In genomic region chr4:41604476-41605396, GRCm38 (mm10) we compare ENCODE assay signal across 10 mouse cellular contexts. TPM values are rescaled to one million over a fixed set of nuclear protein-coding genes. Genes with fewer than 3 reads are reported as not detected.
DNase-seq lines count a peak whose midpoint lies in the region; ATAC-seq and TF ChIP-seq lines count a peak whose summit lies in the region.
"Had no signal": no experiment of that assay in that cellular context is flagged by ENCODE, and none has a peak within 500 bp of the region (broad histone marks: within the 10 kb centered on the region; RNA-seq: fewer than 3 reads in every experiment).

No protein-coding gene starts in this region.

- in situ Hi-C loops in CH12.LX (cut with MboI; ENCODE audit: low pct_ligation_motif_present, low pct_unique_long_range_greater_than_20kb, low sequenced_read_pairs) = loop anchor here (10.0 kb wide), 1 partner anchor 50 kb away; no protein-coding TSS in a partner anchor

- peak in 1 of 2 experiments; percentile 75; a peak in 2 of 4 replicates for TF ChIP-seq CTCF in CH12.LX (conservative IDR thresholded peaks at IDR 0.05 in 1 of 2, IDR thresholded peaks at IDR 0.05 in 1 of 2; ENCODE audit: low read depth in 2 of 2, low read length in 2 of 2)
- no peak for TF ChIP-seq CTCF in thymus, adult 2 months (IDR thresholded peaks at IDR 0.05; ENCODE audit: borderline replicate concordance, control insufficient read depth, extremely low read depth, insufficient read depth, low read length, poor library complexity)

- H3K36me3 ChIP-seq in kidney, embryonic 15.5 days = no peaks in the 10 kb centered on the region
- no peaks in the 10 kb centered on the region for H3K36me3 ChIP-seq in CH12.LX (replicated peaks in 1 of 2; ENCODE audit: control insufficient read depth in 1 of 2, insufficient read depth in 1 of 2, low read length in 1 of 2)
- H3K36me3 ChIP-seq in thymus, adult 2 months (ENCODE audit: control insufficient read depth, insufficient read depth, low read length) = no peaks in the 10 kb centered on the region
- H3K36me3 ChIP-seq: heart, embryonic 15.5 days had no signal

- no peak for TF ChIP-seq EP300 in CH12.LX (IDR thresholded peaks at IDR 0.05; ENCODE audit: low read length)

- H3K4me2 ChIP-seq in kidney, embryonic 15.5 days = no peak overlapping the region
- H3K4me2 ChIP-seq in CH12.LX (ENCODE audit: insufficient read depth, low read depth, poor library complexity, severe bottlenecking) = no peak overlapping the region
- H3K4me2 ChIP-seq: heart, embryonic 15.5 days had no signal

- H3K9me3 ChIP-seq in kidney, embryonic 15.5 days (replicated peaks) = no peaks in the 10 kb centered on the region
- peaks cover 5% of the 10 kb centered on the region for H3K9me3 ChIP-seq in CH12.LX (replicated peaks; ENCODE audit: low read length)
- H3K9me3 ChIP-seq: heart, embryonic 15.5 days had no signal

- peak; percentile 71 for TF ChIP-seq RAD21 in CH12.LX (IDR thresholded peaks at IDR 0.05; ENCODE audit: low read depth, low read length)

- no peak overlapping the region for H3K27ac ChIP-seq in kidney, embryonic 15.5 days
- no peak overlapping the region for H3K27ac ChIP-seq in CH12.LX (ENCODE audit: insufficient read depth, low read depth)
- H3K27ac ChIP-seq in thymus, adult 2 months (ENCODE audit: control insufficient read depth, insufficient read depth, low read length) = no peak overlapping the region
- H3K27ac ChIP-seq: heart, embryonic 15.5 days had no signal

- TF ChIP-seq POLR2A in CH12.LX (IDR thresholded peaks at IDR 0.05; ENCODE audit: low read depth, low read length) = no peak
- no peak for TF ChIP-seq POLR2A in thymus, adult 2 months (IDR thresholded peaks at IDR 0.05; ENCODE audit: control insufficient read depth, extremely low read depth, insufficient read depth, low read length, poor library complexity)

- DNase-seq in kidney, adult 18-20 months = peak; percentile 11
- peak; percentile 17 for DNase-seq in CH12.LX (ENCODE audit: extremely low read depth)
- DNase-seq in cerebellum, adult 8-10 months = peak; percentile 77
- DNase-seq in mesoderm, embryonic 11.5 days (ENCODE audit: low read depth, low spot score) = peak; percentile 30
- DNase-seq in thymus, adult 2 months = no peak
- no peak for DNase-seq in left cerebral cortex, postnatal 10 days (ENCODE audit: extremely low spot score in 1 of 2, low spot score in 2 of 2)
- DNase-seq in layer of hippocampus, adult 9-11 months = no peak

- H3K9ac ChIP-seq in kidney, embryonic 15.5 days = no peak overlapping the region
- no peak overlapping the region for H3K9ac ChIP-seq in CH12.LX (ENCODE audit: insufficient read depth, low read depth)
- H3K9ac ChIP-seq: heart, embryonic 15.5 days had no signal

- no peaks in the 10 kb centered on the region for H3K4me1 ChIP-seq in kidney, embryonic 15.5 days
- no peaks in the 10 kb centered on the region for H3K4me1 ChIP-seq in CH12.LX (ENCODE audit: control insufficient read depth in 1 of 2, insufficient read depth in 2 of 2)
- no peaks in the 10 kb centered on the region for H3K4me1 ChIP-seq in thymus, adult 2 months (replicated peaks; ENCODE audit: control insufficient read depth, insufficient read depth, low read length)
- H3K4me1 ChIP-seq: heart, embryonic 15.5 days had no signal

- no peak for ATAC-seq in kidney, embryonic 15.5 days (replicated peaks; ENCODE audit: low FRiP score)

- intact Hi-C loops in left cerebral cortex, postnatal 10 days (cut with DNase I) = loop anchor here (5.0 kb wide), 2 partner anchors 37 to 103 kb away; partner anchors contain the start of genes Dnaic1 and Fam219a

- 46% methylated on average over 8 of the region's 8 CpGs for WGBS in kidney, embryonic 15.5 days
- 51% methylated on average over 8 of the region's 8 CpGs for WGBS in thymus, adult 2 months

- dilution Hi-C loops in CH12.LX (cut with MboI; ENCODE audit: extremely low pct_ligation_motif_present, extremely low pct_unique_long_range_greater_than_20kb, low sequenced_read_pairs) = no loop called here

- H3K79me2 ChIP-seq in CH12.LX (replicated peaks; ENCODE audit: control insufficient read depth, extremely low read depth, insufficient read depth, poor library complexity, severe bottlenecking) = no peaks in the 10 kb centered on the region

- no peaks in the 10 kb centered on the region for H3K27me3 ChIP-seq in kidney, embryonic 15.5 days
- H3K27me3 ChIP-seq in CH12.LX (replicated peaks) = peaks cover 92% of the 10 kb centered on the region
- no peaks in the 10 kb centered on the region for H3K27me3 ChIP-seq in thymus, adult 2 months (ENCODE audit: control insufficient read depth, insufficient read depth, low read length)

- H3K4me3 ChIP-seq in kidney, embryonic 15.5 days (replicated peaks) = no peak overlapping the region
- no peak overlapping the region for H3K4me3 ChIP-seq in CH12.LX (replicated peaks in 1 of 3; ENCODE audit: low read depth in 2 of 3, low read length in 2 of 3, poor library complexity in 1 of 3)
- H3K4me3 ChIP-seq in thymus, adult 2 months (ENCODE audit: control insufficient read depth, insufficient read depth, low read length) = no peak overlapping the region
- H3K4me3 ChIP-seq: heart, embryonic 15.5 days had no signal

TF ChIP-seq in CH12.LX, 34 proteins besides CTCF, POLR2A, EP300 and RAD21:
- TF ChIP-seq ZC3H11A (IDR thresholded peaks at IDR 0.05; ENCODE audit: low read depth, low read length) (no peak), SMC3 (IDR thresholded peaks at IDR 0.05; ENCODE audit: low read depth, low read length) (peak; percentile 73)

RNA-seq across cellular contexts. Expression of gene Dnaic1, which starts 35.2 kb away (rescaled TPM):
- polyA plus RNA-seq in kidney, embryonic 15.5 days (2015; fragmentation: Nextera tagmentation; extraction: Ambion mirVana) = 1.6 and 1.7 TPM in 2 replicates
- total RNA-seq in CH12.LX (2012; rRNA removed) (0.42 and 0.89 TPM in 2 replicates), CH12.LX (2014; rRNA removed) (0.34 and 1.1 TPM in 2 replicates)
- polyA plus RNA-seq in CH12.LX (2012; ENCODE audit: insufficient read length, low read depth) = 3.7 and 4.1 TPM in 2 replicates
- polyA plus RNA-seq in thymus, adult 2 months (2012; rRNA removed) = 0.18 and 0.96 TPM in 2 replicates
- 1 to 10 TPM; 4.2 to 5.4 TPM for total RNA-seq in left cerebral cortex, postnatal 10 days (2021)
- total RNA-seq: adrenal gland, postnatal 36 days had no signal

RNA-seq across cellular contexts. Expression of gene Enho, which starts 35.4 kb away (rescaled TPM):
- polyA plus RNA-seq in kidney, embryonic 15.5 days (2015; fragmentation: Nextera tagmentation; extraction: Ambion mirVana) = 19.1 and 22.6 TPM in 2 replicates
- 0.25 and 0.59 TPM in 2 replicates for total RNA-seq in CH12.LX (2012; rRNA removed)
- total RNA-seq in CH12.LX (2014; rRNA removed) = 0.17 TPM in 1 of 2 replicates, not detected in the other
- polyA plus RNA-seq in CH12.LX (2012; ENCODE audit: insufficient read length, low read depth) = not detected in 2 replicates
- polyA plus RNA-seq in thymus, adult 2 months (2012; rRNA removed) = 7.5 and 10.3 TPM in 2 replicates
- 10 to 100 TPM; 61.8 to 62.2 TPM for total RNA-seq in left cerebral cortex, postnatal 10 days (2021)

RNA-seq across cellular contexts. Expression of gene Fam219a, which starts 35.4 kb away (rescaled TPM):
- 1.9 and 2.8 TPM in 2 replicates for polyA plus RNA-seq in kidney, embryonic 15.5 days (2015; fragmentation: Nextera tagmentation; extraction: Ambion mirVana)
- total RNA-seq in CH12.LX (2012; rRNA removed) (1.2 and 1.6 TPM in 2 replicates), CH12.LX (2014; rRNA removed) (0.11 and 0.20 TPM in 2 replicates)
- 1.5 and 1.8 TPM in 2 replicates for polyA plus RNA-seq in CH12.LX (2012; ENCODE audit: insufficient read length, low read depth)
- 23.0 and 29.8 TPM in 2 replicates for polyA plus RNA-seq in thymus, adult 2 months (2012; rRNA removed)
- 100 to 1,000 TPM; 199 to 201 TPM for total RNA-seq in left cerebral cortex, postnatal 10 days (2021)

Comparison
In these comparisons a context has a peak if more than half of its experiments do, and no peak if none do; other contexts are left out.
1. DNase-seq: peak in kidney, adult 18-20 months (single experiment), CH12.LX (single experiment), cerebellum, adult 8-10 months (single experiment) and mesoderm, embryonic 11.5 days (single experiment); none in thymus, adult 2 months (single experiment), left cerebral cortex, postnatal 10 days (0 of 2) and layer of hippocampus, adult 9-11 months (single experiment).